Mouse (Mus musculus) cerebellum, postnatal 36 days (tissue): ENCODE data around the gene Rin3.

Source experiments
- DNase-seq, 2 experiments: peaks; one replicate each; pipeline ENCODE4 v3.0.0; 2021 to 2022; ENCODE audit warnings: mixed read lengths in 2 of 2

Gene Rin3

GRCm38 (mm10) chr12:102280867-102281503 lies 1.9 kb upstream of the Rin3 start:
- no peak for DNase-seq

GRCm38 (mm10) chr12:102282126-102282525 lies 722 bp upstream of the Rin3 start:
- no peak for DNase-seq

GRCm38 (mm10) chr12:102283483-102284266 lies 827 bp downstream of the Rin3 start:
- DNase-seq: peak in 1 of 2 experiments; percentile 33

GRCm38 (mm10) chr12:102284267-102284610 lies 1.4 kb downstream of the Rin3 start:
- DNase-seq: no peak

- no peak for DNase-seq
These were observed 1.8 kb downstream of the Rin3 start for GRCm38 (mm10) chr12:102284618-102285159.

GRCm38 (mm10) chr12:102285318-102285717 lies 2.5 kb downstream of the Rin3 start:
- no peak for DNase-seq

GRCm38 (mm10) chr12:102285779-102286178 lies 2.9 kb downstream of the Rin3 start:
- no peak for DNase-seq

- DNase-seq: peak; percentile 53 to 56
These were observed 4.0 kb downstream of the Rin3 start for GRCm38 (mm10) chr12:102286681-102287414.

- no peak for DNase-seq
These were observed 5.2 kb downstream of the Rin3 start for GRCm38 (mm10) chr12:102287904-102288602.

- no peak for DNase-seq
These were observed 6.0 kb downstream of the Rin3 start for GRCm38 (mm10) chr12:102288846-102289245.

GRCm38 (mm10) chr12:102289568-102289967 lies 6.7 kb downstream of the Rin3 start:
- no peak for DNase-seq

- no peak for DNase-seq
These were observed 7.8 kb downstream of the Rin3 start for GRCm38 (mm10) chr12:102290662-102291061.

GRCm38 (mm10) chr12:102291686-102292085 lies 8.8 kb downstream of the Rin3 start:
- no peak for DNase-seq

GRCm38 (mm10) chr12:102292501-102293215 lies 9.8 kb downstream of the Rin3 start:
- DNase-seq: no peak

- DNase-seq: no peak
These were observed 11.8 kb downstream of the Rin3 start for GRCm38 (mm10) chr12:102294634-102295033.

GRCm38 (mm10) chr12:102295230-102295629 lies 12.4 kb downstream of the Rin3 start:
- no peak for DNase-seq

- DNase-seq: no peak
These were observed 12.8 kb downstream of the Rin3 start for GRCm38 (mm10) chr12:102295662-102296061.

- DNase-seq: no peak
These were observed 13.5 kb downstream of the Rin3 start for GRCm38 (mm10) chr12:102296361-102296760.

GRCm38 (mm10) chr12:102296967-102297366 lies 14.1 kb downstream of the Rin3 start:
- DNase-seq: no peak

GRCm38 (mm10) chr12:102299209-102299608 lies 16.4 kb downstream of the Rin3 start:
- no peak for DNase-seq

GRCm38 (mm10) chr12:102301585-102301984 lies 18.7 kb downstream of the Rin3 start:
- DNase-seq: no peak

- DNase-seq: no peak
These were observed 19.5 kb downstream of the Rin3 start for GRCm38 (mm10) chr12:102302322-102302721.
